Mouse (Mus musculus): ENCODE measurements at regions not wholly inside any gene's neighbourhood (a gene's known extent, or its start where the extent isn't known, plus 50 kb on each side); places are given as distances from the start of the nearest gene placed in this dataset.
A peak's percentile ranks its signal among the peaks of the same experiment; 100 is the strongest.
"Not testable (repeated sequence)": the region's sequence is repeated elsewhere in the genome, so short reads cannot be mapped to it uniquely, and the experiment has no call there.

GRCm38 (mm10) chr10:69045275-69045674, 106.0 kb upstream of the Rhobtb1 start:
- DNase-seq = no peak

- DNase-seq = peak in 1 of 2 experiments; percentile 15
Measured at GRCm38 (mm10) chr10:69046008-69046555, 105.2 kb upstream of the Rhobtb1 start.

DNA sequence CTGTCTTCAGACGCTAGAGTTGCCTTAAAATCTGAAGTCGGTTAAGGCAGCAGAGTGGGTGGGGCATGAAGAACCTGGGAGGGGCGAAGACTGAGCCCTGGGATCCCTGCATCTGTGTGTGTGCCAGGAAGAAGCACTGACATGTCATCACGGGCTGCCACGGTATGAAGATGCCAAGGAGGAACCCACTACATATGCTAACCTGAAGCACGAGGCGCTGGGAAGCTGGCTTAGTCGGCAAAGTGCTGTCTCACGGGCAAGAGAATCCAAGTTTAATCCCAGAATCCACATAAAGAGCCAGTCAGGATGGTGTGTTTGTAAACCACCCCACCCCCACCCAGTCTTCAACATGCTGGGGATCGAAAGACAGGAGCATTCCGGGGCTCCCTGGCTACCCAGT, 73.2 kb upstream of the Rhobtb1 start:
- DNase-seq = no peak

DNA sequence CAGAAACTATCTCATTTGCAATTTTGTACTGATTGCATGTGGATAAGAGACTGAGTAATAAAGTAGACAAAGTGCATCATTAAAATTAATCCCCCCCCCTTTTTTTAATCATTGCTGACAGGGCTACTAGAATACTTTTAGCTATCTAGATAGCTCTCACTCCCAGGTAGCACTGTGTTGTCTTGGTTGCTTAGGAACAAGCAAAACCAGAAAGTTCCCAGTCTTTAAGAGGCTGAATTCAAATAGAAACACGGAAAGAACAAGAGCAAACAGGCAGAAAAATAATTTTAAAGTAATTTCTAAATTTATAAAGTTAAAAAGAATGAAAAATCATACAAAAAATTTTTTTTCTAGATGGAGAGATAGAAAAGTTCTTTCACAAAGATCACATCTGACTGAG, 65.0 kb upstream of the Rhobtb1 start:
- no peak for DNase-seq

DNA sequence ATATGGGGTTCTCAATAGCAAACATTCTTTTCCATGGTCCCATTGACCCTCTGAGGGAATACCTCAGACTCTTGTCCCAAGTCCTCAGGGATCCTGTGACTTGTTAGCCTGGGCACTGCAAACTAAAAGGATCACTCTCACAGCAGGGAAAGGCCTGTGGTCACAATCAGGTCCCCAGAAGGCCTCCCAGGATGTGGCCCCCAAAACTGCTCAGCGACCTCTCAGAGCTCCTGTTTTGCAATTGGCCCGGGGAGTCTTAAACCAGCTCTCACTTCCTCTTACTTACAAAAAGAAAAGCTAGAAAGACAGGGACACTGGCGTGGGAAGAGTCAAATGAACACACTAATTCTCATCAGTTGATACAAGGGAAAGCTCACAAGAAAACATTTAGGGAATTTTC, 59.4 kb upstream of the Rhobtb1 start:
- no peak for DNase-seq

GRCm38 (mm10) chr10:69100021-69100420, 51.2 kb upstream of the Rhobtb1 start:
- no peak for DNase-seq

GRCm38 (mm10) chr10:69100742-69101141, 50.5 kb upstream of the Rhobtb1 start:
- not testable (repeated sequence) for DNase-seq
